Mouse (Mus musculus): ENCODE results near the gene Kifc3. TPM values are rescaled to one million over a fixed set of nuclear protein-coding genes. Genes with fewer than 3 reads are reported as not detected.

Gene Kifc3
- polyA plus RNA-seq, 1 experiment from 2014 or later, result 21.6 TPM

DNA sequence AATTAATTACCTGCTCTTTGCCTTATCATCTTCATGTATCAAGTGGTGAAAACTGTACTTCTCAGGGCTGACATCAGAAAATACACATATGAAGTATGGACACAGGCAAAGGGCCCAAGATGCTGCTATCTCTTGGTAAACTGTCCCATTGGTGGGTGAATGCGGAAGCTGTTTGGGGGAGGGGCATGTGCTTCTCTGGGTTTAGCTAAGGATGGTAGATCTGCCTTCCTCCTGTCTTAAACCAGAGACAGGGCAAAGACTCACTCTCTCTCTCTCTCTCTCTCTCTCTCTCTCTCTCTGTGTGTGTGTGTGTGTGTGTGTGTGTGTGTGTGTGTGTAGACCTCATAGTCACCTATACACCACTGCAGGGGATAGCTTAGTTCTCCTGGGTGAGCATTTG is 61.6 kb downstream of the Kifc3 start:
- no peak for DNase-seq (ENCODE audit: low spot score)
- H3K4me1 ChIP-seq (replicated peaks; ENCODE audit: control insufficient read depth, insufficient read depth, low read length), result peaks cover 42% of the 10 kb centered on the region
- WGBS, result 78% methylated on average over 1 of the region's 1 CpGs
- peak overlapping the region; percentile 16; the same call in 1 of the 2 replicates for H3K27ac ChIP-seq (ENCODE audit: low read depth)
- no peak overlapping the region for H3K4me3 ChIP-seq (ENCODE audit: low read depth, low read length)
- ATAC-seq (replicated peaks; ENCODE audit: low FRiP score, low TSS enrichment, low read depth), result no peak
- H3K9ac ChIP-seq (ENCODE audit: low read length), result no peak overlapping the region
- peak overlapping the region; percentile 64 for H3K4me2 ChIP-seq (ENCODE audit: low read length)
- H3K27me3 ChIP-seq (replicated peaks; ENCODE audit: control insufficient read depth, insufficient read depth, low read length), result no peaks in the 10 kb centered on the region
- no peaks in the 10 kb centered on the region for H3K36me3 ChIP-seq (ENCODE audit: control insufficient read depth, insufficient read depth, low read length)
- H3K9me3 ChIP-seq (ENCODE audit: control insufficient read depth, low read length), result no peaks in the 10 kb centered on the region

DNA sequence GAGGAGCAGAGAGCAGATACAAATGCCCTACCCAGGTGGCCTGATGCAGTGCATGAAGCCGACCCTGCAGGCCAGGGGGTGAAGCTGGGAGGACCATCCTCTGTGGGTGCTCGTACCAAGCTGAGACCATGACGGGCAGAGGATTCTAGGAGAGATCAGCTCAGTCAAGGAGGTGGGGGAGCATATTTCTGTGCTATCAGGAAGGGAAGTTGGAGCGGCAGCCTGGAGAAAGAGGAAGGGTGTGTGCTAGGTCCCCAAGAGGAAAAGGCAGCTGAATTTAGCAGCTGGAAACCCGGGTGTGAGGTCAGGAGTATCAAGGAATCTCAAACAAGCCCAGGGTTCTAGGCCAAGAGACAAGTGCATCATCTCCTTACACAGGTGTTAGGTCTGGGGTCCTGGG is 62.1 kb downstream of the Kifc3 start:
- H3K4me3 ChIP-seq (ENCODE audit: low read depth, low read length), result no peak overlapping the region
- ATAC-seq (replicated peaks; ENCODE audit: low FRiP score, low TSS enrichment, low read depth) (no peak), DNase-seq (ENCODE audit: low spot score) (no peak)
- no peak overlapping the region for H3K9ac ChIP-seq (ENCODE audit: low read length)
- no peaks in the 10 kb centered on the region for H3K9me3 ChIP-seq (ENCODE audit: control insufficient read depth, low read length)
- H3K36me3 ChIP-seq (ENCODE audit: control insufficient read depth, insufficient read depth, low read length), result no peaks in the 10 kb centered on the region
- peaks cover 42% of the 10 kb centered on the region for H3K4me1 ChIP-seq (replicated peaks; ENCODE audit: control insufficient read depth, insufficient read depth, low read length)
- H3K27ac ChIP-seq (ENCODE audit: low read depth), result no peak overlapping the region
- no peak overlapping the region for H3K4me2 ChIP-seq (ENCODE audit: low read length)
- H3K27me3 ChIP-seq (replicated peaks; ENCODE audit: control insufficient read depth, insufficient read depth, low read length), result no peaks in the 10 kb centered on the region
- 70% methylated on average over 5 of the region's 5 CpGs for WGBS

- Histone ChIP-seq H3K27me3 (replicated peaks; ENCODE audit: control insufficient read depth, insufficient read depth, low read length) (no peaks in the 10 kb centered on the region), H3K4me1 (replicated peaks; ENCODE audit: control insufficient read depth, insufficient read depth, low read length) (peaks cover 42% of the 10 kb centered on the region), H3K9ac (ENCODE audit: low read length) (no peak overlapping the region), H3K9me3 (ENCODE audit: control insufficient read depth, low read length) (no peaks in the 10 kb centered on the region), H3K4me2 (ENCODE audit: low read length) (no peak overlapping the region), H3K27ac (ENCODE audit: low read depth) (no peak overlapping the region), H3K36me3 (ENCODE audit: control insufficient read depth, insufficient read depth, low read length) (no peaks in the 10 kb centered on the region), H3K4me3 (ENCODE audit: low read depth, low read length) (no peak overlapping the region)
- DNase-seq (ENCODE audit: low spot score), result no peak
- ATAC-seq (replicated peaks; ENCODE audit: low FRiP score, low TSS enrichment, low read depth), result no peak
- WGBS, result 33% methylated on average over 1 of the region's 1 CpGs
These were observed 63.6 kb downstream of the Kifc3 start for GRCm38 (mm10) chr8:95139051-95139365.

DNA sequence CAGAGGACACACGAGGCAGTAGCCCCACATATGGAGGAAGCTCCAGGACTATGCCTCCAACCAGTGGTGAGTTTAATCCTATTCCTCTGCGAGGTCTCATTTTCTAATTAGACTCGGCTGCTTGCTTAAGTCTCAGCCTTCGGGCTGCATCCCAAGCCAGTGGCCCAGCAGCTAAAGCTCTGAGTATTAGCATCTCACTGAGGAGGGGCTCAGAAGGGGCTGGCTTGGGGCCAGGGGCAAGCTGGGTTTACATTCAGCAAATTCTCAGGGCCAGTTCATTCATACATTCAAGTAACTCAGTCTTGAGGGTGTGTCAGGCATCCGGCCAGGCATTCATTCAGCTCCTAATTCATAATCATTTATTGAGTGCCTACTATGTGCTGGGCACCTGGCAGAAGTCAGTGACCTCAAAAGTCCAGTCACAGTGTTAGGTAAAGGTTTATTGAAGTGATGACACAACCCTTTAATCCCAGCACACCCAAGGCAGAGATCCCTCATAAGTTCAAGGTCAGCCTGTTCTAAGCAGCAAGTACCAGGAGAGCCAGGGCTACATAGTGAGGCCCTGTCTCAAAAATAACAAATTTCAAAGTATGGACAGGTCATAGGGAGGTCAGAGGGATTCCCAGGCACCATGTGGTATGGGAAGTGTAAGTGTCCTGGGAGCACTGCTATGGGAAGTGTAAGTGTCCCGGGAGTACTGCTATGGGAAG is 64.1 kb downstream of the Kifc3 start:
- Histone ChIP-seq H3K36me3 (ENCODE audit: control insufficient read depth, insufficient read depth, low read length) (peaks cover 3% of the 10 kb centered on the region; the same call in 1 of the 2 replicates), H3K9me3 (ENCODE audit: control insufficient read depth, low read length) (no peaks in the 10 kb centered on the region), H3K4me3 (ENCODE audit: low read depth, low read length) (no peak overlapping the region), H3K4me1 (replicated peaks; ENCODE audit: control insufficient read depth, insufficient read depth, low read length) (peaks cover 39% of the 10 kb centered on the region), H3K4me2 (ENCODE audit: low read length) (peak overlapping the region; percentile 49), H3K27me3 (replicated peaks; ENCODE audit: control insufficient read depth, insufficient read depth, low read length) (no peaks in the 10 kb centered on the region), H3K27ac (ENCODE audit: low read depth) (no peak overlapping the region), H3K9ac (ENCODE audit: low read length) (no peak overlapping the region)
- ATAC-seq (replicated peaks; ENCODE audit: low FRiP score, low TSS enrichment, low read depth) (no peak), DNase-seq (ENCODE audit: low spot score) (peak; percentile 72)
- 16% methylated on average over 6 of the region's 6 CpGs for WGBS

DNA sequence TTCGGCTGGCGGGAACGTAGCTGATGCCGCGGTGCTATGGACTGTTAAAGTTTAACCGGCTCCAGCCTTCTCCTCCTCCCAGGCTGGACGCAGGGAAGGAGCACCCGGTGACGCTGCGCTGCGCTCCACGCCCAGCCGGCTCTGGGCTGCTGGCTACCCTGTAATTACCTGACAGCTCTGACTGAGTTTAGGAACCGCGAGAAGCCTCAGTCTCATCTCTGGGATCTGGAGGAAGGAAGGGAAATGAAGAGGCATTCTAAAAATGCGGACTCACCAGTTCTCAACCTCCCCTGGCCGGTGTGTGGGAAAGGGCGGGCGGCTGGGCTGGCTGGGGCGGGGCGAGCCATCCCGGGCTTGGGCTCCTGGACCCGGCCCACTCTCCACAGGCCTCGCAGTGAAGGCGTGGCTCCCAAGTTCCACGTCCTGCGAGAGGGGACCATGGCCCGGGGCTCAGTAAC is 64.9 kb downstream of the Kifc3 start:
- 4% methylated on average over 28 of the region's 28 CpGs for WGBS
- peak overlapping the region; percentile 31; the same call in 1 of the 2 replicates for H3K9ac ChIP-seq (ENCODE audit: low read length)
- peak; percentile 63 for ATAC-seq (replicated peaks; ENCODE audit: low FRiP score, low TSS enrichment, low read depth)

GRCm38 (mm10) chr8:95137201-95137600 is 65.4 kb downstream of the Kifc3 start:
- DNase-seq (ENCODE audit: low spot score), result no peak
- Histone ChIP-seq H3K4me2 (ENCODE audit: low read length) (peak overlapping the region; percentile 49), H3K27ac (ENCODE audit: low read depth) (no peak overlapping the region), H3K27me3 (replicated peaks; ENCODE audit: control insufficient read depth, insufficient read depth, low read length) (no peaks in the 10 kb centered on the region), H3K9ac (ENCODE audit: low read length) (no peak overlapping the region), H3K9me3 (ENCODE audit: control insufficient read depth, low read length) (no peaks in the 10 kb centered on the region), H3K4me1 (replicated peaks; ENCODE audit: control insufficient read depth, insufficient read depth, low read length) (peaks cover 30% of the 10 kb centered on the region), H3K4me3 (ENCODE audit: low read depth, low read length) (0 out of 2 replicates have a peak overlapping the region, but pooled peaks have one; percentile 6), H3K36me3 (ENCODE audit: control insufficient read depth, insufficient read depth, low read length) (peaks cover 10% of the 10 kb centered on the region)
- ATAC-seq (replicated peaks; ENCODE audit: low FRiP score, low TSS enrichment, low read depth), result peak; percentile 2; the same call in 1 of the 2 replicates
- WGBS, result 42% methylated on average over 12 of the region's 12 CpGs

More for the DNA sequence above, 64.9 kb downstream of the Kifc3 start:
- Histone ChIP-seq H3K36me3 (ENCODE audit: control insufficient read depth, insufficient read depth, low read length) (peaks cover 10% of the 10 kb centered on the region), H3K4me1 (replicated peaks; ENCODE audit: control insufficient read depth, insufficient read depth, low read length) (peaks cover 31% of the 10 kb centered on the region), H3K27me3 (replicated peaks; ENCODE audit: control insufficient read depth, insufficient read depth, low read length) (no peaks in the 10 kb centered on the region), H3K4me3 (ENCODE audit: low read depth, low read length) (peak overlapping the region; percentile 6; the same call in 1 of the 2 replicates), H3K4me2 (ENCODE audit: low read length) (peak overlapping the region; percentile 49), H3K9me3 (ENCODE audit: control insufficient read depth, low read length) (no peaks in the 10 kb centered on the region), H3K27ac (ENCODE audit: low read depth) (no peak overlapping the region)
- DNase-seq (ENCODE audit: low spot score), result peak; percentile 74

DNA sequence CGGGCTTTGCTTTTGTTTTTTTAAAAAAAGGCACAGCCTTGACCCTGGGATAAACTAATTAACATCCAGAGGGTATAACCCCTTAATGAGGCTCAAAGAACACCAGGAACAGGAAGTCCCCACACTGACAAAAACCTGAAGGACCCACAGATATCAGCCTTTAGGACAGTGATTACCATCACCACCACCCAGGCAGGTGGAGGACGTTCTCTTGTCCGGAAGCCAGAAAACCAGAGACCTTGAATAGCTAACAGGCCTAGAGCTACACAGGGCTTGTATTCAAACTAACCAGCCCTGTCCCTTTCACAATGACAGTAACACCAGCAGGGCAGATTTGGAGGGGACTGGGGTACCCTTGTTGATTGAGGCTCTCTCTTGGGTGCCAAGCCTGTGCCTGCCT is 66.4 kb downstream of the Kifc3 start:
- ATAC-seq (replicated peaks; ENCODE audit: low FRiP score, low TSS enrichment, low read depth), result no peak
- Histone ChIP-seq H3K4me1 (replicated peaks; ENCODE audit: control insufficient read depth, insufficient read depth, low read length) (peaks cover 23% of the 10 kb centered on the region), H3K4me2 (ENCODE audit: low read length) (no peak overlapping the region), H3K4me3 (ENCODE audit: low read depth, low read length) (no peak overlapping the region), H3K27me3 (replicated peaks; ENCODE audit: control insufficient read depth, insufficient read depth, low read length) (no peaks in the 10 kb centered on the region), H3K27ac (ENCODE audit: low read depth) (no peak overlapping the region), H3K9ac (ENCODE audit: low read length) (no peak overlapping the region), H3K36me3 (ENCODE audit: control insufficient read depth, insufficient read depth, low read length) (peaks cover 10% of the 10 kb centered on the region), H3K9me3 (ENCODE audit: control insufficient read depth, low read length) (no peaks in the 10 kb centered on the region)
- WGBS, result 82% methylated on average over 3 of the region's 3 CpGs
- DNase-seq (ENCODE audit: low spot score), result no peak

GRCm38 (mm10) chr8:95135242-95135641 is 67.4 kb downstream of the Kifc3 start:
- H3K9me3 ChIP-seq (ENCODE audit: control insufficient read depth, low read length), result no peaks in the 10 kb centered on the region
- no peak overlapping the region for H3K9ac ChIP-seq (ENCODE audit: low read length)
- WGBS, result 48% methylated on average over 3 of the region's 3 CpGs
- ATAC-seq (replicated peaks; ENCODE audit: low FRiP score, low TSS enrichment, low read depth), result no peak
- no peak overlapping the region for H3K4me3 ChIP-seq (ENCODE audit: low read depth, low read length)
- H3K27ac ChIP-seq (ENCODE audit: low read depth), result no peak overlapping the region
- DNase-seq (ENCODE audit: low spot score), result no peak
- H3K4me1 ChIP-seq (replicated peaks; ENCODE audit: control insufficient read depth, insufficient read depth, low read length), result peaks cover 23% of the 10 kb centered on the region
- no peaks in the 10 kb centered on the region for H3K27me3 ChIP-seq (replicated peaks; ENCODE audit: control insufficient read depth, insufficient read depth, low read length)
- no peak overlapping the region for H3K4me2 ChIP-seq (ENCODE audit: low read length)
- H3K36me3 ChIP-seq (ENCODE audit: control insufficient read depth, insufficient read depth, low read length), result peaks cover 12% of the 10 kb centered on the region

DNA sequence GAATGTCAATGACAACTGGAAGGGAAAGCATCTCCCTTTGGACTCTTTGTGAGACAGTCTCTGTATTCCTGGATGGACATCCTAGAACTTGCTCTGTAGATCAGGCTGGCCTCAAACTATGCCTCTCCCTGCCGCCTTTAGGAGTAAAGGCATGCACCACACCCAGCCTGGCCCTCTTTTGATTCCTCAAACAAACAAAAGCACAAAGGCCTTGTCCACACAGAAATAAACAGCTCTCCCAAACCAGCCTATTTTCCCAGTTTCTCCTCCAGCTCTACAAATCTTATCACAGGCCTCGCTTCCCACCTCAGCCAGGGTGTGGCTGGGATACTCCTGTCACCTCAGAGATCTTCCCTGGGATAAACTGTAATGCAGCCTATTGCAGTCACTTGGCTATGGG is 68.4 kb downstream of the Kifc3 start:
- 89% methylated on average over 2 of the region's 2 CpGs for WGBS
- Histone ChIP-seq H3K4me2 (ENCODE audit: low read length) (no peak overlapping the region), H3K27ac (ENCODE audit: low read depth) (no peak overlapping the region), H3K36me3 (ENCODE audit: control insufficient read depth, insufficient read depth, low read length) (peaks cover 12% of the 10 kb centered on the region), H3K9ac (ENCODE audit: low read length) (no peak overlapping the region), H3K4me1 (replicated peaks; ENCODE audit: control insufficient read depth, insufficient read depth, low read length) (peaks cover 22% of the 10 kb centered on the region), H3K4me3 (ENCODE audit: low read depth, low read length) (no peak overlapping the region), H3K27me3 (replicated peaks; ENCODE audit: control insufficient read depth, insufficient read depth, low read length) (no peaks in the 10 kb centered on the region), H3K9me3 (ENCODE audit: control insufficient read depth, low read length) (no peaks in the 10 kb centered on the region)
- DNase-seq (ENCODE audit: low spot score), result no peak
- ATAC-seq (replicated peaks; ENCODE audit: low FRiP score, low TSS enrichment, low read depth), result no peak

Measured in intestine, embryonic 14.5 days (tissue).